Mouse (Mus musculus) midbrain, embryonic 11.5 days (tissue): ENCODE results near the gene Fhit. TPM values are rescaled to one million over a fixed set of nuclear protein-coding genes. Genes with fewer than 3 reads are reported as not detected.

Source experiments
- ATAC-seq: fragments of 200-750 bp; cut with Nextera tagmentation; 2 replicates; pipeline ENCODE4 v1.8.0; 2017; ENCODE audit warnings: moderate TSS enrichment, moderate library complexity; ENCODE audit not compliant: low FRiP score
- DNase-seq: peaks from one replicate; pipeline ENCODE4 v3.0.0; 2015; ENCODE audit warnings: low spot score; ENCODE audit errors: missing footprints
- H3K27ac ChIP-seq: fragments of 300-500 bp; sonication (generic); 2 replicates; pipeline ENCODE4 v1.5.1; 2014; ENCODE audit warnings: low read depth, low read length
- H3K27me3 ChIP-seq: fragments of 300-500 bp; sonication (generic); 2 replicates; pipeline ENCODE4 v1.6.1; 2014; ENCODE audit warnings: mild to moderate bottlenecking, low read length, moderate library complexity, mixed read lengths; ENCODE audit not compliant: control insufficient read depth, insufficient read depth
- H3K36me3 ChIP-seq: fragments of 300-500 bp; sonication (generic); 2 replicates; pipeline ENCODE4 v1.6.1; 2014; ENCODE audit warnings: mild to moderate bottlenecking, low read length, moderate library complexity, mixed read lengths; ENCODE audit not compliant: control insufficient read depth, insufficient read depth
- H3K4me1 ChIP-seq: fragments of 300-500 bp; sonication (generic); 2 replicates; pipeline ENCODE4 v1.6.1; 2014; ENCODE audit warnings: low read length; ENCODE audit not compliant: control insufficient read depth, insufficient read depth
- H3K4me2 ChIP-seq: fragments of 300-500 bp; sonication (generic); 2 replicates; pipeline ENCODE4 v1.6.1; 2014; ENCODE audit warnings: mild to moderate bottlenecking, moderate library complexity
- H3K4me3 ChIP-seq: fragments of 300-500 bp; sonication (generic); 2 replicates; pipeline ENCODE4 v1.5.1; 2014; ENCODE audit warnings: low read depth, low read length
- H3K9ac ChIP-seq: fragments of 300-500 bp; sonication (generic); 2 replicates; pipeline ENCODE4 v1.6.1; 2014; ENCODE audit warnings: low read length
- H3K9me3 ChIP-seq: fragments of 300-500 bp; sonication (generic); 2 replicates; pipeline ENCODE4 v1.6.1; 2016; ENCODE audit warnings: low read length; ENCODE audit not compliant: control insufficient read depth
- WGBS: fragments of 180-500 bp; shearing (Covaris S2); extraction: QIAGEN DNeasy Blood & Tissue Kit; methylation state at CpG from one replicate; pipeline ENCODE4 v1.1.7; 2014; 5-methylcytosine and 5-hydroxymethylcytosine counted together
- polyA plus RNA-seq: library from polyadenylated mRNA; unstranded; fragments of >200 nt; fragmentation: Nextera tagmentation; extraction: Ambion mirVana; gene quantifications from 2 replicates; pipeline ENCODE4 v1.2.1, GENCODE M21; 2014

Gene Fhit
- polyA plus RNA-seq, 1 experiment from 2014 or later: 4.6 TPM

DNA sequence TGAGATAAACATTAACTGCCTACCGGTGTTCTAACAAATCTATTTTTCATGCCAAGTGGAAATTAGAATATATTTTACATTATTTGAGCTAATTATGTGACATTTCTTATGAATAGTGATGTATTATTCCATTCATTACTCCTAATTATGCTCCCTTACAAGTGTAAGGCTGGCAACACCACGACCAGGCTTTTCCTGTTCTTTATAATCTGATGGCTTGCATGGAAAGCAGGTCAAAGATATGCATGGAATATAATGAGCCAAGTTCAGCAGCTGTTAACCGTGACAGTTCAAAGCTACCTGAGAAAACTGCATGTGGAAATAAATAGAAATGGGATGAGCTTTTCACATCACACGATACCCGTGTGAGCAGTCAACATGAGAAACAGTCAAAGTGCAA lies 746.8 kb downstream of the Fhit start:
- H3K4me3 ChIP-seq: no peak overlapping the region
- ATAC-seq (no peak), DNase-seq (no peak)
- H3K27ac ChIP-seq: no peak overlapping the region
- no peak overlapping the region for H3K9ac ChIP-seq
- no peaks in the 10 kb centered on the region for H3K9me3 ChIP-seq
- H3K36me3 ChIP-seq: no peaks in the 10 kb centered on the region
- no peaks in the 10 kb centered on the region for H3K4me1 ChIP-seq
- WGBS: 87% methylated on average over 5 of the region's 5 CpGs
- no peaks in the 10 kb centered on the region for H3K27me3 ChIP-seq
- no peak overlapping the region for H3K4me2 ChIP-seq

DNA sequence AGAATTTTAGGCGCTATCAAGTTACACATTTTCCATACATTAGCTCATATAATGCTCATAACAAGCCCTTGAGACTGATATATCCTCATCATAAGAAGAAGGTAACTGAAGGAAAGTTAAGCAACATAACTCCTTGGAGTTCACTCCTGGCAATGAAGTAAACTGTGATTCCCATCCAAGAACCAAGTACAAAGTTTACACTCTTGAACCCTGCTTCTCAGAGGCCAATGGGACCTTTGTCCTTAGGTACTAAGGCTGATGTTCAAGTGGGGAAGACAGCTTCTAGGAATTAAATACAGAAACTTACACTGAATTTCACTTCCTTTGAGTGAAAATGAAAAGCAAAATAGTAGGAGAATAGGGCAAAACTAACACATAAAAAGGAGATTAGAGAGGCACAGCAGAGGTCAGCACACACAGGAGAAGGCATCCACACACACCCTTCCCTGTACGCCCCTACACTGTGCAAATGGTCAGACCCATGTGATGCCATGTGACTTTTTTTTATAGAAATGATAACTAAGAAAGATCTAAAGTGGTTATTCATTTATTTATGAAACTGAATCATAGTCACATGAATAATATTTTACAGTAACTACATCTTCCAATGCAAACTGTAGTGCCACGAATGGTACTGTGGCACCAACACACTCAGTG lies 752.4 kb downstream of the Fhit start:
- ATAC-seq (no peak), DNase-seq (no peak)
- Histone ChIP-seq H3K4me3 (no peak overlapping the region), H3K36me3 (no peaks in the 10 kb centered on the region), H3K9ac (no peak overlapping the region), H3K4me1 (no peaks in the 10 kb centered on the region), H3K27ac (no peak overlapping the region), H3K27me3 (no peaks in the 10 kb centered on the region), H3K4me2 (no peak overlapping the region), H3K9me3 (no peaks in the 10 kb centered on the region)
- WGBS: 81% methylated on average over 3 of the region's 3 CpGs

DNA sequence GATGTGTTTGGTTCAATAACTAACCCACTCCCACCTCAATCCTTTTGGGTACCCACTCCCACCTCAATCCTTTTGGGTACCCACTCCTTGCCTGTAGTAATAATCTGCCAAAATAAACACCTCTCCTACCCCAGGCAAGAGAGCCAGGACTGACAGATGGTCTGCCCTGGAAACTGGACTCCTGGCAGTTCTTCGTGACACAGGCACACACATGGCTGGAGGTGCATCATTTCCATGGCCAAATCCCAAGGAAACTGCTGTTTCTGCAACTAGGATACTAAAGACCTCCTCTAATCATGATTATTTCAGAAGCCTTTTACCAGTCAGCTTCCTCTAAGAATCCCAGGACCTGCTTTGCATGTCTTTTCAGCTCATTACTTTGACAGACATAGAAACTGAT lies 756.5 kb downstream of the Fhit start:
- ATAC-seq: no peak
- WGBS: 85% methylated on average over 1 of the region's 1 CpGs

GRCm38 (mm10) chr14:10367783-10368680 lies 793.8 kb downstream of the Fhit start:
- H3K4me3 ChIP-seq: no peak overlapping the region
- no peaks in the 10 kb centered on the region for H3K27me3 ChIP-seq
- ATAC-seq: no peak
- H3K9ac ChIP-seq: no peak overlapping the region
- DNase-seq: peak; percentile 62
- WGBS: 86% methylated on average over 5 of the region's 5 CpGs
- H3K9me3 ChIP-seq: no peaks in the 10 kb centered on the region
- H3K27ac ChIP-seq: no peak overlapping the region
- H3K36me3 ChIP-seq: no peaks in the 10 kb centered on the region
- H3K4me1 ChIP-seq: no peaks in the 10 kb centered on the region
- no peak overlapping the region for H3K4me2 ChIP-seq

More for the DNA sequence above, 756.5 kb downstream of the Fhit start:
- Histone ChIP-seq H3K4me2 (no peak overlapping the region), H3K36me3 (no peaks in the 10 kb centered on the region), H3K9ac (no peak overlapping the region), H3K9me3 (no peaks in the 10 kb centered on the region), H3K27ac (no peak overlapping the region), H3K27me3 (no peaks in the 10 kb centered on the region), H3K4me3 (no peak overlapping the region), H3K4me1 (no peaks in the 10 kb centered on the region)
- no peak for DNase-seq

- ATAC-seq (no peak), DNase-seq (no peak)
- H3K9ac ChIP-seq: no peak overlapping the region
- WGBS: 90% methylated on average over 4 of the region's 4 CpGs
- no peaks in the 10 kb centered on the region for H3K4me1 ChIP-seq
- H3K4me2 ChIP-seq: no peak overlapping the region
- no peak overlapping the region for H3K27ac ChIP-seq
- H3K4me3 ChIP-seq: no peak overlapping the region
- no peaks in the 10 kb centered on the region for H3K27me3 ChIP-seq
- no peaks in the 10 kb centered on the region for H3K36me3 ChIP-seq
- H3K9me3 ChIP-seq: no peaks in the 10 kb centered on the region
These were observed 795.0 kb downstream of the Fhit start for GRCm38 (mm10) chr14:10366808-10367207.

GRCm38 (mm10) chr14:10364281-10364680 lies 797.6 kb downstream of the Fhit start:
- Histone ChIP-seq H3K4me2 (no peak overlapping the region), H3K27me3 (no peaks in the 10 kb centered on the region), H3K4me3 (no peak overlapping the region), H3K27ac (no peak overlapping the region), H3K9me3 (no peaks in the 10 kb centered on the region), H3K4me1 (no peaks in the 10 kb centered on the region), H3K36me3 (no peaks in the 10 kb centered on the region), H3K9ac (no peak overlapping the region)
- WGBS: 58% methylated on average over 6 of the region's 6 CpGs
- DNase-seq (peak; percentile 59), ATAC-seq (no peak)

DNA sequence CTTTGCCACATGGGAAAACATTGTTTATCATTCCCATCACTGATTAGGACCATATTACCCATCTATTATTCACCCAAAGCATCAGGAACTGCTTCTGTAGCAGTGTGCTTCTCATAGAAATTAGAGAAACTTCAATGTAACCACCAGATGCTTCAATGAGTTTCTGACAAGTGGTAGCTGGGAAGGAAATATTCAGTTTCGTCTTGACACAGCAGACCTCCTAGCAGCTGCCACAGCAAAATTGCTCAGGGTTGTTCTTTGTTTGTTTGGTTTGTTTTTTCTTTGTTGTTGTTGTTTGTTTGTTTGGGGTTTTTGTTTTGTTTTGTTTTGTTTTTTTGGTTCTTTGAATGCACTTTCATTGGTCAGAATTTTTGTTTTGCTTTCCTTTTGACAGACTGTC lies 798.5 kb downstream of the Fhit start:
- Histone ChIP-seq H3K4me2 (no peak overlapping the region), H3K27me3 (no peaks in the 10 kb centered on the region), H3K27ac (no peak overlapping the region), H3K4me1 (no peaks in the 10 kb centered on the region), H3K4me3 (no peak overlapping the region), H3K36me3 (no peaks in the 10 kb centered on the region), H3K9me3 (no peaks in the 10 kb centered on the region), H3K9ac (no peak overlapping the region)
- DNase-seq (peak; percentile 17), ATAC-seq (no peak)
- WGBS: 91% methylated on average over 1 of the region's 1 CpGs

DNA sequence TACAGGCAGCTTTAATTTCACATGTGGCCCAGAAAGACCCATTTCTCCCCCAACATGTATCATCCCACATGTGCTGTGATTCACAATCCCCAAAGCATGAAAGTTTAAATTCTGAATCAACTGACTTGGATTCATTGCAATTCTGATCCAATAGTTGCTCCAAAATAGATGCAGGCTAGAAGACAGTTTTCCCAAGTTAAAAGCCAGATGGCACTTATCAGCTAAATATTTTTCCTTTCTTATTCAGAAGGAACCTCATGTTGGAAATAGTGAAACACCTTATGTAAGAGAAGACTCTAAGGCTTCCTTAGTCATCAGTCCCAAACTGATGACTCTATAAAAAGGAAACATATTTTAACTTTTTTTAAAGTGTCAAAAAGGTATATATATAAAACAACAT lies 815.9 kb downstream of the Fhit start:
- DNase-seq (peak; percentile 41), ATAC-seq (no peak)
- no peak overlapping the region for H3K4me2 ChIP-seq
- H3K9me3 ChIP-seq: no peaks in the 10 kb centered on the region
- H3K4me1 ChIP-seq: no peaks in the 10 kb centered on the region
- H3K9ac ChIP-seq: no peak overlapping the region
- H3K4me3 ChIP-seq: no peak overlapping the region
- H3K27me3 ChIP-seq: no peaks in the 10 kb centered on the region
- no peaks in the 10 kb centered on the region for H3K36me3 ChIP-seq
- H3K27ac ChIP-seq: no peak overlapping the region

GRCm38 (mm10) chr14:10344064-10344463 lies 817.8 kb downstream of the Fhit start:
- ATAC-seq (no peak), DNase-seq (peak; percentile 71)
- no peak overlapping the region for H3K9ac ChIP-seq
- WGBS: 83% methylated on average over 1 of the region's 1 CpGs
- H3K9me3 ChIP-seq: no peaks in the 10 kb centered on the region
- H3K27ac ChIP-seq: no peak overlapping the region
- H3K4me2 ChIP-seq: no peak overlapping the region
- no peaks in the 10 kb centered on the region for H3K4me1 ChIP-seq
- H3K36me3 ChIP-seq: no peaks in the 10 kb centered on the region
- no peaks in the 10 kb centered on the region for H3K27me3 ChIP-seq
- no peak overlapping the region for H3K4me3 ChIP-seq
